Mouse (Mus musculus): ENCODE measurements around the gene Nr1i3. TPM values are rescaled to one million over a fixed set of nuclear protein-coding genes. Genes with fewer than 3 reads are reported as not detected.

The Nr1i3 gene
- polyA plus RNA-seq, 1 experiment from 2014 or later: 1.7 TPM

DNA sequence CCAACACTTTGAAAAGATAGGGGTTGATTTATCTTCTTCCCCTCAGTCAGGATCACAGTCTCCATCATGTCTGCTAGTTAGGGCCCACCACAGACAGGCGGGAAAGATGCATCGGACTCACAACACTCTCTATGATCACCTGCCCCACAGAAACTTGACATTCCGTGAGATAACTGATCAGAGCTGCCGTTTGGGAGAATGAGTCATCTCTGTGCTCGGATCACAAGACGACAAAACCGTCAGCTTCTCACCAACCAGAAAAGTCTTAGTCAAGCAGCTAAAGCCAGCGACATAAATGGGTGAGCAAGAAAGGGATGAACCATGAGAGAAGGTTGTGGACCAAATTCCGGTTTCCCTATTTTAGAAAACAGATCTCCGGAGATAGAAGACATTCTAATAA is 21.5 kb upstream of the Nr1i3 start:
- Histone ChIP-seq H3K4me3 (ENCODE audit: low read depth, low read length) (no peak overlapping the region), H3K4me1 (replicated peaks; ENCODE audit: control insufficient read depth, insufficient read depth, low read length) (peaks cover 43% of the 10 kb centered on the region), H3K9ac (ENCODE audit: low read length) (no peak overlapping the region), H3K36me3 (ENCODE audit: control insufficient read depth, insufficient read depth, low read length) (no peaks in the 10 kb centered on the region), H3K27me3 (replicated peaks; ENCODE audit: control insufficient read depth, insufficient read depth, low read length) (peaks cover 33% of the 10 kb centered on the region), H3K27ac (ENCODE audit: low read depth) (no peak overlapping the region), H3K4me2 (ENCODE audit: low read length) (no peak overlapping the region; the same call in 1 of the 2 replicates), H3K9me3 (ENCODE audit: control insufficient read depth, low read length) (no peaks in the 10 kb centered on the region)
- no peak for ATAC-seq (replicated peaks; ENCODE audit: low FRiP score, low TSS enrichment, low read depth)
- DNase-seq (ENCODE audit: low spot score): no peak
- WGBS: 46% methylated on average over 10 of the region's 10 CpGs

- Histone ChIP-seq H3K9ac (ENCODE audit: low read length) (no peak overlapping the region), H3K27me3 (replicated peaks; ENCODE audit: control insufficient read depth, insufficient read depth, low read length) (peaks cover 33% of the 10 kb centered on the region), H3K4me3 (ENCODE audit: low read depth, low read length) (peak overlapping the region; percentile 27), H3K27ac (ENCODE audit: low read depth) (peak overlapping the region; percentile 43; the same call in 1 of the 2 replicates), H3K4me2 (ENCODE audit: low read length) (peak overlapping the region; percentile 51), H3K4me1 (replicated peaks; ENCODE audit: control insufficient read depth, insufficient read depth, low read length) (peaks cover 43% of the 10 kb centered on the region), H3K36me3 (ENCODE audit: control insufficient read depth, insufficient read depth, low read length) (no peaks in the 10 kb centered on the region), H3K9me3 (ENCODE audit: control insufficient read depth, low read length) (no peaks in the 10 kb centered on the region)
- WGBS: 8% methylated on average over 18 of the region's 18 CpGs
- ATAC-seq (replicated peaks; ENCODE audit: low FRiP score, low TSS enrichment, low read depth) (no peak), DNase-seq (ENCODE audit: low spot score) (no peak)
These were observed 20.5 kb upstream of the Nr1i3 start for GRCm38 (mm10) chr1:171193093-171193840.

DNA sequence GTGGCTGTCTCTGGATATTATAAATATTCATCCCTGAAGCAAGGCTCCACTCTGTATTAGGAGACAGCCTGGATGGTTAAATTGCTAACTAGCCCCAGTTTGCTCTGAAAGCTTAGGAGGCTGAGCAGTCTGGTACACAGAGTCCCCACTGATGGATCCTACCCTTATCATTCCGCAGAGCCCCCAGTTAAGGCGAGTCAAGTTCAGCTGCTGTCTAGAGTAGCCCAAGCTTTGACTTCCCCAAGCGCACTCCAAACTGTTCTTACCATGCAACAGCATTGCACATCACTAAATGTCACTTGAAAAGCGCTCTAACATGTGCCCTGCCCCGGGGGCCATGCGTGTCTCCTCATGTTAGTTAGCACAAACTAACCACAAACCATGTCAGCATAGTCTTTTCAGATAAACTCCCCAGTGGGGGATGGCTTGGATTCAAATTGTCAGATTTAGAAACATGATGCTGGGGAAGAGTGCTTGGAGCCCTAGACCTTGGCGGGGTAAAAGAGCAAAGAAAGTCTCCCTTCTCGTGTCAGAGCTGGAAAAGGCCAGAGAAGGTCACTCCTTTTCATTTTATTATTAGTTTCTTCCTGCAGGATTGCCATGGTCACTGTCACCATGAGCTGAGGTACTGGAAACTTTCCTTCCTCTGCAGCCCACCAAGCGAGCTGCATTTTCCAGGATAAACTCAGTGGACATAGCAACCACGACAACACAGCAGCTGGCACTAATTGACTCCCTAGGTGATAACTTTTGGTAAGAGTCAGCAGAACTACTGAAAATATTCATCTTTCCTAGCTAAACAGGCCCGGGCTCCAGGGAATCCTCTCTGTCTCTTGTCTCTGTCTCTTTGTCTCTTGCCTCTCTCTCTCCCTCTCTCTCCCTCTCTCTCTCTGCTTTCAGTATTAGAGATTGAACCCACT is 19.6 kb upstream of the Nr1i3 start:
- ATAC-seq (replicated peaks; ENCODE audit: low FRiP score, low TSS enrichment, low read depth) (no peak), DNase-seq (ENCODE audit: low spot score) (no peak)
- WGBS: 25% methylated on average over 11 of the region's 11 CpGs
- Histone ChIP-seq H3K27ac (ENCODE audit: low read depth) (no peak overlapping the region), H3K36me3 (ENCODE audit: control insufficient read depth, insufficient read depth, low read length) (no peaks in the 10 kb centered on the region), H3K4me1 (replicated peaks; ENCODE audit: control insufficient read depth, insufficient read depth, low read length) (peaks cover 36% of the 10 kb centered on the region), H3K4me2 (ENCODE audit: low read length) (peak overlapping the region; percentile 51), H3K9me3 (ENCODE audit: control insufficient read depth, low read length) (no peaks in the 10 kb centered on the region), H3K4me3 (ENCODE audit: low read depth, low read length) (peak overlapping the region; percentile 27; the same call in 1 of the 2 replicates), H3K27me3 (replicated peaks; ENCODE audit: control insufficient read depth, insufficient read depth, low read length) (peaks cover 33% of the 10 kb centered on the region), H3K9ac (ENCODE audit: low read length) (no peak overlapping the region)

DNA sequence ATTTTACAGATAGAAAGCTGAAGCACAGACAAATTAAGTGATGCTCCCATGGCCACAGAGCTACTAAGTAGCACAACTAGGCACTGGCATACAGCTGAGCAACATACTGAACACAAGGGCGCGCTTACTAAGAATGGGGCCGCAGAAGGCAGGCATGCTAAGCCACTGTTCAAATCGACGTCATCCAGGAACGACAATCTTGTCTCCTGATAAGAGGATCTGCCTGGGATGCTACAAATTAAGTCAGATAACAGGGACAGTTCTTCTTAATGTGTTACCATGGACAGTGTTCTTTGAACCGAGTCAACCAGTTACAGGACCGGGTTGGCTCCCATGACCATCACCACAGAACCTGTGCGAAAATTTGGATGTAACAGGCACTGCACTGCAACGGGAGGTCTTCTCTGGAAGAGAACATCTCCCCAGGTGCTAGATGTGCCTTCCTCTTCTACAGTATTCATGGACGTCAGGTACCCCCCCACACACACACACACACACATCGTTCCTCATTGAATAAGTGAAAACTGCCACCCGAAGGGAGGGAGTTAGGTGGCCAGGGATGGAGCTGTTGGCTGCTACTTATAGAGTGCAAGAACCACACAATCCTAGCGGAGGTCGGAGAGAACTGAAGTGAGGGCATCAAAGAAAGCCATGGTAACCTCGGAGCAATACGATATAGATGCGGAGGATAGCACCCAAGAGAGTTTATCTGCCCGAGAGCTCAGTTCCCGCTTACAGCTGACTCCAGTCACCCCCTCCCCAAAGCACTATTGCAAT is 18.5 kb upstream of the Nr1i3 start:
- Histone ChIP-seq H3K27ac (ENCODE audit: low read depth) (no peak overlapping the region), H3K9me3 (ENCODE audit: control insufficient read depth, low read length) (no peaks in the 10 kb centered on the region), H3K36me3 (ENCODE audit: control insufficient read depth, insufficient read depth, low read length) (no peaks in the 10 kb centered on the region), H3K4me1 (replicated peaks; ENCODE audit: control insufficient read depth, insufficient read depth, low read length) (peaks cover 29% of the 10 kb centered on the region), H3K9ac (ENCODE audit: low read length) (peak overlapping the region; percentile 36; the same call in 1 of the 2 replicates), H3K27me3 (replicated peaks; ENCODE audit: control insufficient read depth, insufficient read depth, low read length) (peaks cover 33% of the 10 kb centered on the region), H3K4me3 (ENCODE audit: low read depth, low read length) (peak overlapping the region; percentile 50), H3K4me2 (ENCODE audit: low read length) (peak overlapping the region; percentile 94)
- DNase-seq (ENCODE audit: low spot score): no peak
- ATAC-seq (replicated peaks; ENCODE audit: low FRiP score, low TSS enrichment, low read depth): no peak
- WGBS: 13% methylated on average over 20 of the region's 20 CpGs

DNA sequence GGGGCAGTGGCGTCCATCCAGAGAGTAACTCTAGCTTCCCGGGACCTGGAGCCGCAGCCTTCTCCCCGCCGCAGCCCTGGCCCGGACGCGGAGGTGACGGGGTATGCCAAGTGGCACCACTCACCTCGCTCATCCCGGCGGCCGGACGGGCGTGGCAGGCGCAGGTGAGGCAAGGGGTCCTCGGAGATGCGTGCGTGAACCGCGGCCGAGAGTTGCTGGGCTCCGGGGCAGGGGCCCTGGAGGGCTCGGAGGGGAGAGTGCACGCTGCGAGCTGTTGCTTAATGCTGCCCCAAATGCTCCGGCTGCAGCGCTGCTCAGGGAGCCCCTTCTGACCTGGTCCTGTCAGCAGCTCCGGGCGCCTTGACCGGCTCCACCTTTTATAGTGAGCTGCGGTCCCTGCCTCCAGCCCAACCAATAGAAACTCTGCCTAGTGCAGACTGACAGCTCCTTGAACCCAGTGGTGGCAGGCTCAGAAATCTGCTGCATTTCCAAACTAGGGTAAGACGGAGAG is 17.8 kb upstream of the Nr1i3 start, which contains the start of gene Pcp4l1:
Gene Pcp4l1 (minus strand): TSS at position 382 of the 511 bp plus-strand sequence.
- Histone ChIP-seq H3K27me3 (replicated peaks; ENCODE audit: control insufficient read depth, insufficient read depth, low read length) (peaks cover 33% of the 10 kb centered on the region), H3K9ac (ENCODE audit: low read length) (peak within 1 kb of the TSS; percentile 36), H3K4me2 (ENCODE audit: low read length) (peak within 1 kb of the TSS; percentile 94), H3K9me3 (ENCODE audit: control insufficient read depth, low read length) (no peaks in the 10 kb centered on the region), H3K4me1 (replicated peaks; ENCODE audit: control insufficient read depth, insufficient read depth, low read length) (peaks cover 29% of the 10 kb centered on the region), H3K4me3 (ENCODE audit: low read depth, low read length) (peak within 1 kb of the TSS; percentile 50), H3K27ac (ENCODE audit: low read depth) (no peak within 1 kb of the TSS), H3K36me3 (ENCODE audit: control insufficient read depth, insufficient read depth, low read length) (no peaks in the 10 kb centered on the region)
- WGBS: under 1% methylated on average over 33 of the region's 33 CpGs
- DNase-seq (ENCODE audit: low spot score) (peak; percentile 75), ATAC-seq (replicated peaks; ENCODE audit: low FRiP score, low TSS enrichment, low read depth) (peak; percentile 80)

DNA sequence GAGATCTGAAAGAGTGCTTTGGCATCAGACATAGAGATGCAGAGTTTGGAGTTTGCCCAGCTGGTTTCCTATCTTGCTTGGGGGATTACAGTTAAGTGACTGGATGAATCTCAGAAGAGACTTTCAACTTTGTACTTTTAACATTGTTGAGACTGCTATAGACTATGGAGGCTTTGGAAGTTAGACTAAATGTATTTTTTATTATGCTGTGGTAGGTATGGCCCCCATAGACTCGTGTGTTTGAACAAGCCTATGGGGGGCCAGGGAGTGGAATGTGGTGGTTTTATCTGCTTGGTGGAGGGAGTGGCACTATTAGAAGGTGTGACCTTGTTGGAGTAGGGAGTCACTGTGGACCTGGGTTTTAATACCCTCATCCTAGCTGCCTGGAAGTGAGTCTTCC is 14.2 kb upstream of the Nr1i3 start:
- ATAC-seq (replicated peaks; ENCODE audit: low FRiP score, low TSS enrichment, low read depth): no peak
- Histone ChIP-seq H3K36me3 (ENCODE audit: control insufficient read depth, insufficient read depth, low read length) (no peaks in the 10 kb centered on the region), H3K4me3 (ENCODE audit: low read depth, low read length) (no peak overlapping the region), H3K27me3 (replicated peaks; ENCODE audit: control insufficient read depth, insufficient read depth, low read length) (peaks cover 23% of the 10 kb centered on the region), H3K4me1 (replicated peaks; ENCODE audit: control insufficient read depth, insufficient read depth, low read length) (peaks cover 6% of the 10 kb centered on the region; the same call in 1 of the 2 replicates), H3K9me3 (ENCODE audit: control insufficient read depth, low read length) (no peaks in the 10 kb centered on the region), H3K9ac (ENCODE audit: low read length) (no peak overlapping the region), H3K27ac (ENCODE audit: low read depth) (no peak overlapping the region), H3K4me2 (ENCODE audit: low read length) (no peak overlapping the region)
- DNase-seq (ENCODE audit: low spot score): no peak
- WGBS: 50% methylated on average over 1 of the region's 1 CpGs

GRCm38 (mm10) chr1:171200769-171201168 is 13.0 kb upstream of the Nr1i3 start:
- H3K4me3 ChIP-seq (ENCODE audit: low read depth, low read length): no peak overlapping the region
- no peak overlapping the region for H3K4me2 ChIP-seq (ENCODE audit: low read length)
- 97% methylated on average over 1 of the region's 1 CpGs for WGBS
- ATAC-seq (replicated peaks; ENCODE audit: low FRiP score, low TSS enrichment, low read depth): no peak
- H3K9ac ChIP-seq (ENCODE audit: low read length): no peak overlapping the region
- peaks cover 1% of the 10 kb centered on the region; the same call in 1 of the 2 replicates for H3K4me1 ChIP-seq (replicated peaks; ENCODE audit: control insufficient read depth, insufficient read depth, low read length)
- H3K9me3 ChIP-seq (ENCODE audit: control insufficient read depth, low read length): no peaks in the 10 kb centered on the region
- no peak overlapping the region for H3K27ac ChIP-seq (ENCODE audit: low read depth)
- no peak for DNase-seq (ENCODE audit: low spot score)
- H3K27me3 ChIP-seq (replicated peaks; ENCODE audit: control insufficient read depth, insufficient read depth, low read length): peaks cover 13% of the 10 kb centered on the region
- H3K36me3 ChIP-seq (ENCODE audit: control insufficient read depth, insufficient read depth, low read length): no peaks in the 10 kb centered on the region

Measured in intestine, embryonic 14.5 days (tissue).